Mouse (Mus musculus): ENCODE results near the gene Foxa2.

- TF ChIP-seq CTCF (IDR thresholded peaks at IDR 0.05; ENCODE audit: borderline replicate concordance, insufficient read depth, low read length) (no peak), POLR2A (IDR thresholded peaks at IDR 0.05; ENCODE audit: low read depth, low read length) (no peak)
Measured at GRCm38 (mm10) chr2:148024268-148024935, 22.4 kb downstream of the Foxa2 start.
